Mouse (Mus musculus) heart, adult 18-20 months (tissue): ENCODE results near the gene Smim7. TPM values are rescaled to one million over a fixed set of nuclear protein-coding genes. Genes with fewer than 3 reads are reported as not detected.

Experiments used
- DNase-seq, 2 experiments: peaks; one replicate each; pipeline ENCODE4 v3.0.0; 2021 to 2022; ENCODE audit warnings: mixed read lengths in 1 of 2
- long read RNA-seq, 2 experiments: library from polyadenylated mRNA; stranded (forward); transcript quantifications; one replicate each; pipeline ENCODE4 v2.0.0; 2021
- total RNA-seq, 2 experiments: library from RNA; stranded (reverse); gene quantifications; 2 replicates each; pipeline ENCODE4 v1.2.3; 2021

The Smim7 gene
- total RNA-seq = 100 to 1,000 TPM; 118 to 130 TPM
- long read RNA-seq, experiment 1, transcript Smim7-201 (4 exons, 642 nt) = minor isoform, 7 of 129 reads
- long read RNA-seq, experiment 1, transcript Smim7-203 (5 exons, 2,892 nt) = major isoform, 112 of 129 reads
- long read RNA-seq, experiment 1, partial matches to known transcripts = 2 of 129 reads
- long read RNA-seq, experiment 1, other reads (novel, unspliced or antisense) = 8 of 129 reads
- long read RNA-seq, experiment 2, transcript Smim7-203 (5 exons, 2,892 nt) = major isoform, 74 of 80 reads
- long read RNA-seq, experiment 2, partial matches to known transcripts = 1 of 80 reads
- long read RNA-seq, experiment 2, other reads (novel, unspliced or antisense) = 3 of 80 reads

- DNase-seq = peak; percentile 99
These were observed at the start of gene Smim7 for GRCm38 (mm10) chr8:72570633-72571610. Gene Smim7, minus strand, starts transcription at chr8:72571088.

GRCm38 (mm10) chr8:72590198-72590597 lies 19.3 kb upstream of the Smim7 start:
- peak in 1 of 2 experiments; percentile 59 for DNase-seq

DNA sequence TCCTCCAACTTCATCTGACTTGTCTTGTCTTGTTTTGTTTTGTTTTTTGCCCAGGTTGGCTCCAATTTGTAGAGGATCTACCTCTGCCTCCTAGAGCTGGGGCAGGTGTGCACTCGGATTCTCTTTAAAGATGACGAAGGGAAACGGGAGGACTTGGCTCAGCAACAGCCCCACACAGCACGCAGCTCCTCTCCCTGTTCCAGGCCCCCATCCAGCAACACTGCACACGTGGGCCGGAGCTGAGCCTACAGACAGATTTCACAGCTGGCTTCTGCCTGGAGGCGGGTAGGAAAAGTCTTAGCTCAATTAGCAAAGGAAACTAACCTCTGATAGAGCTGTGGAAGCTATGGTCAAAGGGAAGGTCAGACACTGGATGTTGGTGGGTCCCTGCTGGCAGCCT lies 18.4 kb upstream of the Smim7 start:
- peak; percentile 69 to 78 for DNase-seq

DNA sequence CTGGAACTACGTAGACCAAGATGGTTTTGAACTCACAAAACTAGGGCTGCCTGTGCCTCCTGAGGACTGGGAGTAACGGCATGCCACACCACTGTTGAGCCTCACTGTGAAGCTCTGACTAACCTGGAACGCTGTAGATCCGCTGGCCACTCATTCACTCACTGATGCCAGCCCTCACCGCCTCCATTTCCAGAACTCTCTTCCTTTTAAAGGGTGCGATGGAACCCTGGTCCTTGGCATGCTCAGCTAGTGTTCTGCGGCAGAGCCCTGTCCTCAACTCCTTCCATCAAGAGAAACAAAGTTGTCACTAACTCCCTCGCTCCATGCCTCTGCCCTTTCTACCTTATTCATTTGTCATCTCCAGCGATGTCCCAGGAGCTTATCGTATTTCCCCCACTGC lies 18.0 kb upstream of the Smim7 start:
- no peak for DNase-seq

GRCm38 (mm10) chr8:72587806-72588205 lies 16.9 kb upstream of the Smim7 start:
- DNase-seq = peak; percentile 72 to 83

- DNase-seq = peak; percentile 48 to 60
These were observed 13.5 kb upstream of the Smim7 start for GRCm38 (mm10) chr8:72584390-72584789.

DNA sequence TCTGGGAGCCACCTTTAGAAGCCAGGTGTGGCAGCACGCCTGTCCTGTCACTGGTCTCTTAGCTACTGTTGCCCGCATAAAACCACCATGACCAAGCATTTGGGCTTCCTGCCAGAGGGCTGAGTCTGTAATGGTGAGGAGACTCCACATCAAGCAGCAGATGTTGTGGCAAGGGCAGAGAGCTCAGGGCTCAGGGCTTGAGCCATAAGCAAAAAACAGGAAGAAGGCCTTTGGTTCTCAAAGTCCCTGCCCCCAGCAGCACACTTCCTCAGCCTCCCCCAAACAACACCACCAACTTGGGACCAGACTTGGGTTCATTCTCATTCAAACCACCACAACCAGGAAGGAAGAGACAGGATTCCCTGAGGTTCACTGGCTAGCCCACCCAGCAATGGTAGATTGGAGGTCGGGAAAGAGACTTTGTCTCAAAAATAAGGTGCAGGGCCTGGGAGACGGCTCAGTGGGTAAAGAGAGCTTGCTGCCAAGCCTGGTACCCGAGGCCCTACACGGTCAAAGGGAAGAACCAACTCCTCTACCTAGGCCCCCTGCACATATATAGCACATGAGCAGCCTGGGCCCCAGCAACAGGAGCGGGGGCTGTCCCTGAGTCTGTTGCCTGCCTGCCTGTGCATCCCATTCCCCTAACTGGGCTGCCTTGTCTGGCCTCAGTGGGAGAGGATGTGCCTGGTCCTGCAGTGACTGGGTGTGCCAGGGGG lies 12.3 kb upstream of the Smim7 start:
- peak; percentile 76 to 78 for DNase-seq

DNA sequence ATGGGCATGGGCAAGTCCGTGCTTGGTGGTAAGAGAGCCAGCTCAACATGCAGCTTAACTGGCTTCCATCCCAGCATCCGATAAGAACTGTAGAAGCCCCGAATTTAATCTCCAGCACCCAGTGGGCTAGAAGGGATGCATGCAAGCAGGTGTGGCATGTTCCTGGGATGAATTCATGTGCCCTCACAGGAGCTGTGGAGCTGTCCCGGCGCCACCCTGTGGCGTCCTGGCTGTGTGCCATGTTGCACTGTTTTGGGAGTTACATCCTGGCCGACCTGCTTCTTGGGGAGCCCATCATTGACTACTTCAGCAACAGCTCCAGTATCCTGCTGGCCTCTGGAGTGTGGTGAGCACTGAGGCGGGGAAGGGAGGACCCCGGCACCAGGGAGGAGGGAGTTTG lies 8.5 kb upstream of the Smim7 start:
- no peak for DNase-seq

- DNase-seq = peak in 1 of 2 experiments; percentile 49
These were observed 7.1 kb upstream of the Smim7 start for GRCm38 (mm10) chr8:72577941-72578340.

DNA sequence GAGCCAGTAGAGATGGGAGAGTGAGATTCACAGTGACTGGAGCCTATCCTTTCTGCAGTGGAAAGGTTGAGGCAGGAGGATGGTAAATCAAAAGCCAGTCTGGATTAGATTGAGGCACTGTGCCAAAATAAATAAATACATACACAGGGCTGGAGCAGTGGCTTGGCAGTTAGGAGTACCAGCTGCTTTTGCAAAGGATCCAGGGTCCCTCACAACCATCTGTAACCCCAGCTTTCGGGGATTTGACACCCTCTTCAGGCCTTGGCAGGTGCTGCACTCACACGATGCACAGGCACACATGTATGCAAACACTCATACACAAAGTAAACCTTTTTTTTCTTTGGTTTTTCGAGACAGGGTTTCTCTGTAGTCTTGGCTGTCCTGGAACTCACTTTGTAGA lies 6.4 kb upstream of the Smim7 start:
- DNase-seq = no peak

- DNase-seq = no peak
These were observed 5.0 kb upstream of the Smim7 start for GRCm38 (mm10) chr8:72575915-72576314.

DNA sequence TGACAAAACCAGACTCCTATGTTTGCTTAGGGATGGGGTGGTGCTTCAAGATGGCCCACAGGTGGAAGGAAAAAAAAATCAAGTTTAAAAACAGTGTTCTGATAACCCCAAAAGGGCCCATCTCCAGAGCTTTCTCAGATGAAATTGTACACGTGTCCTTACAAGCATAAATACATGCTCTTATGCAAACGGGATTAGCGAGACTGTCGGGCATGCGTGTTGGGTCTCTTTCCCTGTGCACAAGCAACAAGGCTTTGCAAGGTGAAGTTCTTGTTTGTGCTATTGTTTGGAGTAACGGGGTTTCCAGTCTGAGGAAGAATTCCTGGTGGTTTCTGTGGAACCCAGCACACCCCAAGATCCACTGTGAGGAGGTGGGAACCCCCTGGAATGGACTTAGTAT lies 2.6 kb upstream of the Smim7 start:
- no peak for DNase-seq

GRCm38 (mm10) chr8:72572507-72572906 lies 1.6 kb upstream of the Smim7 start:
- peak; percentile 50 to 61 for DNase-seq

DNA sequence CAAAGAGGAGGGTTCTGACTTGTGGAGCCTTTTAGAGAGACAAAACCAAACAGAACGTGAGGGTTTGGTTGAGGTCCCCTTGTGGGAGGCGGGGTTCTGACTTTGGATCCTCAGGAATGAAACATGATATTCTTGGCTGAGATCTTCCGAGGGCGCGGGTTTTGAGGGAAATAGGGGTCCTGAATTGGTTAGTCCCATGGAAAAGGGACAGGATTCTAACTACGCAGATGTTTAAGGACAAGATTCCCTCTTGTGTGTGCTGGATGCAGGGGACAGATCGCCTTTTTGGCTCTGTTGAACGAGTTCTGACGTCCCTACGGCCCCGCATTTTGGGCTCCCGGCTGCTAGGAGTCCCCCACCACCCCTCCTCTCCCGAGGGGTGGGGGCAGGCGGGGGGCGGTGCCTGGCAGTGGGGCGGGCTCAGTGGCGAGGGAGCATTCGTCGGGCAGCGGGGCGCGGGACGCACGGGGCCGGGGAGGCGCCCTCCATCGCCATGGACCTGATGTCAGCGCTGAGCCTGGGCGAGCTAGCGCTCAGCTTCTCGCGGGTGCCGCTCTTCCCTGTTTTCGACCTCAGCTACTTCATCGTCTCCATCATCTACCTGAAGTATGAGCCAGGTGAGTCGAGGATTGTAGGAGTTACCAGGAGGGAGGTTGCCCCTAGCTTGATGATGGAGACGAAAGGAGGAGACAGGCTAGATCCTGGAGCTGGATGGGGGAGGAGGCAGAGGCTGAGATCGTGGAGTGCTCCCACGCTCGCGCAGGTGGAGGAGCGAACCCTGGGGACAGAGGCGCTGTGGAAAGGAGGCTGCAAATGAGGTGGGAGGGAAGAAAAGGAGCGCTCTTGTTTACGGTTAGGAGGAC lies 954 bp upstream of the Smim7 start, which contains the start of gene Tmem38a:
Gene Tmem38a (plus strand): TSS at position 445 of the 863 bp plus-strand sequence.
- DNase-seq = peak; percentile 87 to 88

DNA sequence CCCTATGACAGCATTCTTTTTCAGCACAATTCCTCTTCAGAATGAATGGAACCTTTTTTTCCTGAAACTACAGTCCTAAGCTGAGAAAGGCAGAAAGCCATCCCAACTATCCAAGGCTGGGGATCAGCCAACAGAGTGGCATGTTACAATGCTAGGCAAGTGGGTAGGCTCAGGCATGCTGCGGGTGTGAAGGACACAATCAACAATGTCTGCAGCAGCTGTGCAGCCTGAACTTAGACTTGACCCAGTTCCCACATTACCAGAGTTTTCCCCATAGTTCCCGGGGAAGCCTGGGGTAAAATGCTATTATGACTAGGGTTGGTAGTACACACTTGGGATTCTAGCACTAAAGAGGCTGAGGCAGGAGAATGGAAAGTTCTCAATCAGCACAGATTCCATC lies 4.9 kb downstream of the Smim7 start:
- DNase-seq = no peak

DNA sequence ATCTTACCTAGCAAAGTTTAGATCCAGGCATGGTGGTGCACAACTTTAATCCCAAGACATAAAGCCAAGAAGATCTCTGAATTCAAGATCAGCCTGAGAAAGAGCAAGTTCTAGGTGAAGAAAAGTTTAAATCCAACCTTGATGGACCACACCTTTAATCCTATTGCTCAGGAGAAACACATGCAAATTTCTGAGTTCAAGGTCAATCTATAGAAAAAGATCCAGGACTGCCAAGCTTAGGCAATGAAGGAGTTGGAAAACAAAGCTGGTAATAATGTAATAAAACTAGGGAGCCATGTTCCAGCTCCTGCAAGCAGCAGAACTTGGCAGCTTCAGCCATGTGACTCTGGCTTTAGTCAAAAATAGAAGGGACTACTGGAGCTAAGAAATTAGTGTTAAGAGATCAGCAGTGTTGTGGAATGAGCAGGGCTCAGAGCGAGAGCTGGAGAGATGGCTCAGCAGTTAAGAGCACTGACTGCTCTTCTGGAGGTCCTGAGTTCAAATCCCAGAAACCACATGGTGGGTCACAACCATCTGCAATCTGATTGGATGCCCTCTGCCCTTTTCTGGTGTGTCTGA lies 9.7 kb downstream of the Smim7 start:
- DNase-seq = peak; percentile 49 to 53

GRCm38 (mm10) chr8:72555770-72556169 lies 15.1 kb downstream of the Smim7 start:
- DNase-seq = no peak

- DNase-seq = peak; percentile 65 to 68
These were observed 21.5 kb downstream of the Smim7 start for GRCm38 (mm10) chr8:72549314-72549892.

DNA sequence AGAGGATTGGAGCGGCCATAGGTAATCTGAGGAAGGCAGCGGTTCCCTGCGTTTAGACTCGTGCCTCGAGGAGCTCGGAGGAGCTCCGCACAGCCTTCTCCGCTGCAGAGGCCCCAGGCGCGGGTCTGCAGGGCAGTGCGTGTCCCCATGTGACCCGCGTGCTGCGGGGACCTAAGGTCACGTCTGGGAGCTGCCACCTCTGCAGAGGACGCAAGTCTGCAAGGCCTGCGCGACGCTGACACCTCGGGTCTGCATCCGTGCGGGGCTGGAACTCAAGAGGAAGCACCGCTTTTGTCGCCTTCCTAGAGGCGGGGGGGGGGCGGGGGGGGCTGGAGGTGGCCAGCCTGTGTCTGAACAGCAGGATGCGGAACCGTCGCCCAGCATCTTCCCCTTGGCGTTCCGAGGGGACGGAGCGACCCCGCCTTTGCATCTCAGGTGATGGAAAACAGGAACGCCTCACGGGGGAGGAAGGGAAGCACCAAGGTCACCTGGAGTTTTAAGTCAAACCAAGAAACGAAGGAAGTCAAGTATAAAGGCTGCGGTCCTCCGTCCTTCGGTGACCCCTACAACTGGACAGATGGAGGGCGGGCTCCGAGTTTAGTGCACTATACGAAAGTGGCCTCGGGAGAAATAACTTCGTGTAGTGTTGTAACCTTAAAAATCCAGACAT lies 22.1 kb downstream of the Smim7 start:
- DNase-seq = peak in 1 of 2 experiments; percentile 50
